Mouse (Mus musculus) urinary bladder, postnatal 10 days (tissue): Measurements from ENCODE around the gene Galnt5.

Experiments
- DNase-seq: peaks from one replicate; pipeline ENCODE4 v3.0.0; 2022; ENCODE audit warnings: low spot score

Gene Galnt5

GRCm38 (mm10) chr2:57997752-57998430 lies at the start of gene Galnt5:
Gene Galnt5 (plus strand): TSS chr2:57997884.
- no peak for DNase-seq

- no peak for DNase-seq
Measured at GRCm38 (mm10) chr2:57951620-57952019, 46.1 kb upstream of the Galnt5 start.

GRCm38 (mm10) chr2:57960786-57961185 lies 36.9 kb upstream of the Galnt5 start:
- no peak for DNase-seq

GRCm38 (mm10) chr2:57982248-57982647 lies 15.4 kb upstream of the Galnt5 start:
- DNase-seq = no peak

GRCm38 (mm10) chr2:57991084-57991483 lies 6.6 kb upstream of the Galnt5 start:
- no peak for DNase-seq

- no peak for DNase-seq
Measured at GRCm38 (mm10) chr2:58001497-58001896, 3.8 kb downstream of the Galnt5 start.

- no peak for DNase-seq
Measured at GRCm38 (mm10) chr2:58007081-58007480, 9.4 kb downstream of the Galnt5 start.

- no peak for DNase-seq
Measured at GRCm38 (mm10) chr2:58023556-58023955, 25.9 kb downstream of the Galnt5 start.

- DNase-seq = no peak
Measured at GRCm38 (mm10) chr2:58026740-58027139, 29.1 kb downstream of the Galnt5 start.

- DNase-seq = no peak
Measured at GRCm38 (mm10) chr2:58029404-58029803, 31.7 kb downstream of the Galnt5 start.

- DNase-seq = no peak
Measured at GRCm38 (mm10) chr2:58031431-58031830, 33.7 kb downstream of the Galnt5 start.

GRCm38 (mm10) chr2:58035635-58036034 lies 38.0 kb downstream of the Galnt5 start:
- DNase-seq = no peak

- DNase-seq = no peak
Measured at GRCm38 (mm10) chr2:58036926-58037325, 39.2 kb downstream of the Galnt5 start.

GRCm38 (mm10) chr2:58041867-58042266 lies 44.2 kb downstream of the Galnt5 start:
- DNase-seq = no peak

GRCm38 (mm10) chr2:58052821-58053581 lies 55.3 kb downstream of the Galnt5 start, which contains the start of gene Ermn:
Gene Ermn (minus strand): TSS chr2:58052864.
- no peak for DNase-seq

- DNase-seq = no peak
Measured at GRCm38 (mm10) chr2:58055383-58055782, 57.7 kb downstream of the Galnt5 start.

GRCm38 (mm10) chr2:58079849-58080248 lies 82.2 kb downstream of the Galnt5 start:
- DNase-seq = no peak

GRCm38 (mm10) chr2:58086420-58086819 lies 88.7 kb downstream of the Galnt5 start:
- DNase-seq = no peak

- no peak for DNase-seq
Measured at GRCm38 (mm10) chr2:58094818-58095217, 97.1 kb downstream of the Galnt5 start.
